Mouse (Mus musculus): ENCODE data around the gene Serhl. TPM values are rescaled to one million over a fixed set of nuclear protein-coding genes. Genes with fewer than 3 reads are reported as not detected.
"Not testable (repeated sequence)": the region's sequence is repeated elsewhere in the genome, so short reads cannot be mapped to it uniquely, and the experiment has no call there.

The Serhl gene
- total RNA-seq, 2 experiments from 2014 or later: 9.0 to 9.4 TPM

DNA sequence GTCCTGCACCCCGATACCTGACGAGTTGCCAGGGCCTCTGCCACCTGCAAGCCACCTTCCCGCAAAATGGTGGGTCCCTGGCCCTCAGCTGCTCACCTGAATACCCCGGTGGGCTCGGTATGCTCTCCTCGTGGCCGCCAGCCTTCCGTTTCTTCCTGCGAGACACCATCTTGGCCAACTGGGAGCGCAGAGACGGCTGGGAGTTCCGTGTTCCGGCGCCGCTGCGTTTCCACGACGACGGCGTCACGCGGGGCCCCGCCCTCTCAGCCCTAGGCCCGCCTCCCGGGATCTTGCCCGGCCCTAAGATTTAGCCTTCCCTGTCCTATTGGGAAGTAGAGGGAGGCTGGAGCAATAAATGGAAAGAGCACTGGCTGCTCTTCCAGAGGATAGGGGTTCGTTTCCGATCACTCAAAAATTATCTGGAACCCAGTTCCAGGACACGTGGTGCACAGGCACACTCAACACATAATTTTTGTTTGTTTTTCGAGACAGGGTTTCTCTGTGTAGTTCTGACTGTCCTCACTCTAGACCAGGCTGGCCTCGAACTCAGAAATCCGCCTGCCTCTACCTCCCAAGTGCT is 33.4 kb downstream of the Serhl start, which contains the start of gene Rrp7a:
Gene Rrp7a, minus strand, starts transcription at position 236 of the 580 bp plus-strand sequence.
- peak; percentile 93 to 95 for DNase-seq (ENCODE audit: low spot score in 2 of 2)

DNA sequence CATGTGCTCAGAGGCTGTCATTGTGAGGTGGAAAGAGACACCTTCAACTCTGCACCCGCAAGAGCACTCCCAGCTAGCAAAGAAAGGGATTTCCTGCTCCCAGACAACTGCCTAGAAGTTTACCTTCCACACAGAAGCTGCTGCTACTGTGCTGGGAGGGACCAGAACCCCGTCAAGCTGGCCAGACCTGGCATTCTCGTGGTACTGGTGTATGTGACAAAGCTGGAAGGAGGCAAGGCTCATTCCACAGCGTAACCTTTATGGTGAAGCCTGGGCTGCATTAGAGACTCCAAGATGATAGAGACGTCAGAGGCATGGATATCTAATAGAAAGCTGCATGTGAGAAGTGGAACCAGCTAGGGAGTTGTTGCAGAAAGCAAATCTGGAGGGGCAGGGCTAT is 35.3 kb downstream of the Serhl start:
- DNase-seq (ENCODE audit: low spot score in 2 of 2): no peak

DNA sequence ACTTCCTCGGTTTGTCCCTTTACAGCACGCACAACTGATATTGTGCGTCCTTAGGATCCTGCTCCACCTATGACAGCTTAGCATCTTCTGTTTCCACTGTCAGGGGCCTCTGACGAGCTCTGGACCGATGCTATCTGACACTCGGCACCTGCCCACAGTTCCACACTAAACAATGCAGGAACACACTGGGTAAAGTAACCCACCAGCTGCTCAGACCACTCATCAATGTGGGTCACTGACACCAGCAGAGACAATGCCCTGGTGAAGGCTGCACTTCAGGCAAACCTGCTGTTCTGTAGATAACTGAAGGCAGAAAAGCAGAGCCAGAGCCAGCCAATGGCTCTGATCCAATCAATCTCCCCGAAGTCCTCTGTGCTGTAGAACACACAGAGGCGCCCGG is 37.3 kb downstream of the Serhl start:
- DNase-seq (ENCODE audit: low spot score in 2 of 2): no peak

DNA sequence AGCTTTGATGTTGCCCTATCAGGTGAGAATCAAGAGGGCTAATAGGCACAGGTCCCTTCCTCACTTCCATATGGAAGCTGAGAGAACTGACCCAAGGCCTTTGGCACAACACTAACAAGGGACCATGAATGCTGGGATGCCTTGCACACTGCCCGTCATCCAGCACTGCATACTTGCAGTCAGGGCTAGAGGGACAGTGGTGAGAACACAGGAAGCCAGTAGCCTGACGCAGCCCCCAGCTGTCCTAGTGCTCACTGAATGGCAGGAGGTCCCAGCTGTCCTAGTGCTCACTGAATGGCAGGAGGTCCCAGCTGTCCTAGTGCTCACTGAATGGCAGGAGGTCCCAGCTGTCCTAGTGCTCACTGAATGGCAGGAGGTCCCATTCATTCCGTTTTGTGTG is 37.7 kb downstream of the Serhl start:
- not testable (repeated sequence) for DNase-seq (ENCODE audit: low spot score in 2 of 2)

DNA sequence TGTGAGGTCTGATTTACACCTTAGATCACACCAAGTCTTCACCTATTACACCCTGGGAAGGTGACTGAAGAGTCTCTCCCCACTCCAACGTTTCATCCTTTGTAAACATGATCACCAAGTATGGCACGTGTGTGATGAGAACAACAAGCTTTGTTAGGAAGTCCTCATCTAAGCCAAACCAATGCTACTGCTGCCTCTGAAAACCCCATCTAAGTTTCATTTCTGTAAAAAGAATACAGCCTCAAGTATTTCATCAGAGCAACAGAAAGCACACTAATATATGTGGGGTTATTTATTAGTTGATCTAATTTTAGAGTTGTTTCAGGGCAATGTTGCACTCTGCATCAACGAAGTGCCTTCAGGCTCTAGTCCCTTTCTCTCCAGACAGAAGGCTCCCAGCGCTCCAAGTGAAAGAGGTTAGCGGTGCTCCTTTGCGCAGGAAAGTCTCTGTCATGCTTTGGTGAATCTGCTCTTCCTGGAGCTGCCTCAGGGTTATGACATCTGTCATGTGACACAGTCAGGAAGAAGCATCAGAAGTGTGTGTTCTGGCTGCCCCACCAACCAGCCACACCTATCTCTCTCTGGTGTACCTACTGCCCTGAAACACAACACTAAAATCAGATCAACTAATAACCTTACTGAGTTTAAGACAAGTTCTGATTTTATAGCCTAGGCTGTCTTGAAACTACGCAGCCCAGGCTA is 40.4 kb downstream of the Serhl start:
- DNase-seq (ENCODE audit: low spot score in 2 of 2): no peak

DNA sequence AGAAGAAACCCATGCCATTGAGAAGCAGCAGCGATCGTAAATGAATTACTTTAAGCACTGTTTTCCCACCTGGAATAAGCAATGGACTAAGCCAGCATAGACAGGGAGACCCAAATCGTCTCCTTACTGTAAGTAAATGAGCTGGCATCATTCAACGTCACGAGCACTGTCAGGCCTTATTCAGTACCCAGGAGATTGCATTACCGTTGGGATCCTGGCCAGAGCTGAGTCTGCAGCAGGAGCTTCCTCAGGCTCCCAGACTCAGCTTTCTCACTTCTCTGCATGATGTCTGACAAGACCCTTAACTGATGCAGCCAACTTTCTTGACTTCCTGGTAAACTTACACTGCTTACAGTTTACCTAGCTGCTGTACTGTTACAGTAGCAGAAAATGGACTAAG is 45.4 kb downstream of the Serhl start:
- no peak for DNase-seq (ENCODE audit: low spot score in 2 of 2)

DNA sequence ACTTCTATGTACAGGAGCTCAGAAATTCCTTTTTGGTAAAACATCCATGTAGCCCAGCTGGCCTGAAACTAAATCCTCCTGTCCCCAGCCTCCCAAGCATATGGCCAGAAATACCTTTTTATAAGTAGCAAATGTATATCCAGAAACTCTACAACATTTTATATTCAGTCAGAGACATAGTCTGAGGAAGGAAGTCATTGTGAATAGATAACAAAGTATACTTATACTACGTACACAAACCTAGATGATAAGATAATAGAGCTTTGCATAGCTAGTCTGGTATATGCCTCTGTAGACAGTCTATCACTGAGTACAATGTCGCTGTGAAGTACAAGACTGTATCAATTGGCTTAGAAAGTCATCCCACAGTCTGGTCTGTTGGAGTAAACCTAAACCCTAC is 46.3 kb downstream of the Serhl start:
- no peak for DNase-seq (ENCODE audit: low spot score in 2 of 2)

DNA sequence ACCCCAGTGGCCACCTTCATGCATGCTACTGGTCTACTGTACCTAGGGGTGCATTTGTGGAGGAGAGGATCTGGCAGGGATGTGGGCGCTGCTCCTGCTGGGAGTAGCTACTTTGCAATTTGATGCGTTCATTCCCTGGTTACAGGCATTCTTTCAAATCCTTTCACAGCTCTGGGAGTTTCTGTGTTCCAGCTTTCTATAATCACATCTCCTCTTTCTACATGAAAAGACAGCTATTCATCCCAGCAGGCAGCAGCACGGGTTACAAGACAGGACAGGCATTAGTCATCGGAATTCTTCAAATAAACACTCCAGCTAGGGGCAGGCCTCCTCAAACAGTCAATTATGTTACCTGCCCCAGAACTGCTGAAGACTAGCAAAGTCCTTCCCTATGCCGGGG is 53.6 kb downstream of the Serhl start:
- DNase-seq (ENCODE audit: low spot score in 2 of 2): peak; percentile 8 to 28

DNA sequence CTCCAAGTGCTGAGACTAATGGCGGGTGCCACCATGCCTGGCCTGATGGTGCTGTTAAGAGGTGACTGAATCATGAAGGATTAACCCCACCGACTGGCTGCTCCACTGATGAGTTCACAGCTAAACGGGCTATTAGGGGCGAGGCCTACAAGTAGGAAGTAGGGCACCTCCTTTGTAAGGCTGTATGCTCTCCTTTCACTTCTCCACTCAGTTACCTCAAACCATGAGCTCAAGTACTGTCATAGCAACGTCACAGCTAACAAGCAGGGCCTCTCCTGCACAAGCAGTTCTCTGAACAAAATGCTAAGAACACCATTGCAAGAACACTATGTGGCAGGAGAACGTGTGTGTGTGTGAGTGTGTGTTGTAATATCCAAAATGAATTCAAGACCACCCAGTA is 56.2 kb downstream of the Serhl start:
- no peak for DNase-seq (ENCODE audit: low spot score in 2 of 2)

DNA sequence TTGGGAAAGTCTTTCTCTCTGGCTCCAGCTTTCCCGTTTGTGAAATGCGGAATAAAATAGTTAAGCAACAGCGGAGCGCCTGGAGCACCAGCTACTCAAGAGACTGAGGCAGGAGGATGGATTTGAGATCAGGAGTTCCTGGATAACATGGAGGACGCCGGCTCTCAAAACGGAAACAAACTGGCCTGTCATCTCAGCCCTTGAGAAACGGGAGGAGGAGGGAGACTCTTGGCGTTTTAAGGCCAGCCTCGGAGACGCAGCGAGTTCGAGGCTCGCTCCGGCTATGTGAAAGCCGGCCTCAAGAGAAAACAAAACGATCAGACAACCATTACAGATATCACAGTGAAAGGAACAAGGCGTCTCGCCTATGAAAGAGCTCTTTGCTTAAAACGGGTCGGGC is 59.1 kb downstream of the Serhl start:
- no peak for DNase-seq (ENCODE audit: low spot score in 2 of 2)

DNA sequence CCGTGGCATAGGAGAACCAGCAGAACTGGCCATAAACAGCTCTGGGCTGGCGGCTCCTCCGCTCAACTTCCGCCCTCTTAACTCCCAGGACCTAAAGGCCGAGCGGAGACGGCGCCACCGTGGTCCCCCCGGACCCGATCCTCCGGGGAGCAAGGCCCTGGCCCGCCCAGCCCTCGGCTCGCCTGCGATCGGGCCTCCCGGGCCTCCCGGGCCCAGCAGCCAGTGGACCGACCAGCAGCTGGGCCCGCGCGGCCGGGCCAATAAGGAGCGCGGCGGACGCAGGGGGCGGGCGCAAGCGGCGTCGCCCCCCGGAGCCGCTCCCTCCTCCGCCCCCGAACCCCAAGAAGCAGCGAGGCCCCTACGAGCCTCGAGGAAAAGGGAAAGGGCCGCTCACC is 59.5 kb downstream of the Serhl start:
- no peak for DNase-seq (ENCODE audit: low spot score in 2 of 2)

DNA sequence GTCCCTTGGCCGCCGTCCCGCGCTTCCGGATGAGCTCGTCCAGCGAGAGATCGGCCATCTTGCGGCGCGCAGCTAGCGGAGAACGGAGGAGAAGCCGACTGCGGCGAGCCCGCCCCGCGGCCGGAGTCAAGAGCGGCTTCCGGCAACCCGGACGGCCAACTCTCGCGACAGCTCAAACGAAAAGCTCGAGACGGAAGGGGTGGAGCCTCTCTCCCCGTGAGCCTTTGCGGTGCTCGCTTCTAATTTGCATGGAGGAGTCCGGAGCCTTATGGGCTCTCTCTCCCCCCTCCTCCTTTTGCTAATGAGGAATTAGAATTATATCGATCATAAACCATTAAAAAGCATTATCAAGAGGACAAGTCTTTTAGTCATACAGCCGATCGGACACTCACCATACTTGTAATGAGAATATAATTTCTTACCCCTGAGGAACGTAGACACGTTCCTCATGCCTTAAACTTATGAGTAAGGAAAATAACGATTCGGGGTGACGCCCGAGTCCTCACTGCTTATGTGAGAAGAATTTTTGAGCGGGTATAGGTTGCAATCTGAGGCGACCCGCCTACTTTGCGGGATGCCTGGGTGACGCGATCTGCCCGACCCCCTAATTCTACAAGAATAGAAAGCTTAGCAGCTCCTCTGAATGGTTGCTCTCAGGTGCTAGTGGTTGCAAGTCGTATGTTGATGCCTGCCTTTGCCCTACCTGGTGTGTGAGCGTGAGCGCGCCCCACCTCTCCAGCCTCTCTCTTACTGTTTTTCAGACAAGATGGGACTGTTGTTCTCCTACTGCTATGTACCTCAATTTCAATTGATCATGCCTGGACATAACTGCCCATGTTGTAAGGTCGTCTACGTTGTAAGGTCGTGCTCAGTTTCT is 60.1 kb downstream of the Serhl start, which contains the start of gene Poldip3:
Gene Poldip3, minus strand, starts transcription at position 189 of the 877 bp plus-strand sequence.
- DNase-seq (ENCODE audit: low spot score in 2 of 2): peak; percentile 98

DNA sequence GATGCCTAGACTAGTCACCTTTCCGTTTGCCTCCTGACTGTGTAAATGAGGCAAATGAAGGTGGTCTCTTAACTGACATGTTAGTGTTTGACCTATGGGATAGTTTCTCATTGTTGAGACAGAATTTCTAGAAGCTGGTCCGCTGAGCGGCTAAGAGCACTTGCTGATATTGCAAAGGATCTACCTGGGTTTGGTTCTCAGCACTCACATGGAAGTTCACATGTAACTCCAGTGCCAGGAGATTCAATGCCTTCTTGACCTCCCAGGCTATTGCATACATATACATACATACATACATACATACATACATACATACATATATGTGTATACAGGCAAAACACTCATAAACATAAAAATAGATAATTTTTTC is 60.8 kb downstream of the Serhl start:
- no peak for DNase-seq (ENCODE audit: low spot score in 2 of 2)

DNA sequence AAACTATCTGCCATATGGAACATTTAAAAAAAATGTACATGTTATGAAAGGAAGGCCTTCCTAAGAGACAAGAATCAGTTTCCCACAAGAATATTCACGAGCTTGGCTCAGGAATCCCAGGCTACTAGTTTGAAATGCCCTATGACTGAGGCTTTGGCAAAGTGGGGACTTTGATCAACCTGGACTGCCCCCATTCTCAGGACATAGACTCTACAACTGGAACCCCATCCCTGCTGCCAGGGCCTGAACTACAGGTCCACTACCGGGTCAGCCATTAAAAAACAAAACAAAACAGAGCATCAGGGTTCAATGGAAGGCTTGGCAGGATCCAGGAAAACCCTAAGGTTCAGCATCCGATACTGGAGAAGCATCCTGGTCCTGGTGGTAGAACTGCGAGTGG is 61.4 kb downstream of the Serhl start:
- DNase-seq (ENCODE audit: low spot score in 2 of 2): no peak

DNA sequence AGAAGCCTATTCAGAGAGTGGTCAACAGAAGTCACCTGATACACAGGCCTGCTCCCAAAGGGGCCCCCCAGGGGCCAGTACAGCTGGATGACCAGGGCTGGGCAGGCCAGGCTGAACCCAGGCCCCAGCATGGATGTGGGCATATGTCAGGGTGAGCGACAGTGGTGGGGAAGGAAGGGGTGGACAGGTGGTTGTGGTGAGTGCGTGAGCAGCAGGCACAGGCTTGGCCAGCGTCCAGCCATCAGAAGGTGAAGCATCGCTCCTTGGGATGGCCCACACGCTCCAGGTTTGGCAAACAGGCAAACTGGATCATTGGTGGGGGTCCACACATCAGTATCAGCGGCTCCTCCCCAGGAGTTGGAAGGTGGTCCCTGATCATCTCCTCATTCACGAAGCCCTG is 65.0 kb downstream of the Serhl start:
- no peak for DNase-seq (ENCODE audit: low spot score in 2 of 2)

DNA sequence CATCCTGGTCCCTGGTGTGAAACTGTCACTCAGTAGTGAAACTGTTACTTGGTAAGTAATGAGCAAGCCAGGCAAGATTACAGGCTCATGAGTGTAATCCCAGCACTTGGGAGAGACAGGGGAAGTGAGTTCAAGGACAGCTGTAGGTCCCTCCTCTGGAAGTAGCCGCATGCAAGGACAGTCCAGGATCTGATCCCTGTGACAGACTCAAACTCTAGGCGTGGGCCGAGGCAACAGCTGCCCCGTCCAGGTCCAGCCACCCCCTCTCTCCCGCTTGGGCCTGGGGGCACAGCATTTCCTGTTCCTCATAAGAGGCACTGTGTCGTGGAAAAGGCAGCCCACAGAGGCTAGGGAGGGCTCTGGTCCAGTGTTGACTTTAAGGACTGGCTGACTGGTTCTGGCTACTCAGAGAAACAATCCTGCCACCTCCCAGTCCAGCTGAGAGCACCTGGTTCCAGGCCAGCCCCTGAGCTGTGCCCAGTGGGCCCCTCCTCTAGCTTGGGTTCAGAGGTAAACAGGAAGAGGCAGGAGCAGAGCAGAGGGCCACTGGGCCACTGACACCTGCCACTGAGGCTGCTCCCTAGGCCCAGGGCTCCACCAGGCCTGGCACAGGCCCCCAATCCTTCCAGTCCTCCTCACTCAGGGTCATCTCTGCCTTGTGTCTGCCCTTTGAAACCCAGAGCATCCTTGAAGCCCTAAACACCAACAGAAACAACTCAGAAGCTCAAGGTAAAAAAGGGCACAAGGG is 66.5 kb downstream of the Serhl start:
- DNase-seq (ENCODE audit: low spot score in 2 of 2): no peak

DNA sequence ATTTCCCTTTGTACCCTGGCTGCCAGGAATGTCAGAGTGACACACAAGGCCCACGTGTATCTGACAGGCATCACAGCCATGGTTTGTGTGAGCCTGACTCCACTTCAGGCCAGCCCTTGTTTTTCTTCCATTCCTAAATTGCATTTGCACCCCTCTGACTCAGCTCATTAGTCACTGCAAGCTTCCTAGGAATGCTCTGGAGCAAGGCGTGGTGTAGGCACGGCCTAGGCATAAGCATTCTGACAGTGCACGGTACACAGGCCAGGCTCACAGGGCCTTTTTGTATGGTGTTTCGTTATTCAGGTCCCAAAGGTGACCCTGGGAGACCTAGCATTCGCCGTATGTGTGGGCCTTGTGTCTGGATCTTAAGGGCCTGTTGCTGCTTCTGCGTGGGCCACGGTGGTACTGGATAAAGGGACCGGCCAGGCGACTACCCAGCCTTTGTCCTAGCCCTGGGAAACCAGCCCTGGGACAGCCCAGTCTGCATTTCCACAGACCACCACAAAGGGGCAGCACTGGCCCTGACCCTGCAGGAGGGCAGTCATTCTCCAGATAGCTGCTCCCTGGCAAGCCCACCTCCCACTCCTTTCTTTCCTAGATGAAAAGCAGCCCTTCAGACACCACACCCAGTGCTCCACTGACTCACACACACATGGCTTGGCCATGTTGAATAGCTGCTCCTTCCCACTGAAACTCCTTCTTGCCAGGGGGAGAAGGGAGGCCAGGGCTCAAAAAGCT is 67.8 kb downstream of the Serhl start:
- DNase-seq (ENCODE audit: low spot score in 2 of 2): peak in 1 of 2 experiments; percentile 35

DNA sequence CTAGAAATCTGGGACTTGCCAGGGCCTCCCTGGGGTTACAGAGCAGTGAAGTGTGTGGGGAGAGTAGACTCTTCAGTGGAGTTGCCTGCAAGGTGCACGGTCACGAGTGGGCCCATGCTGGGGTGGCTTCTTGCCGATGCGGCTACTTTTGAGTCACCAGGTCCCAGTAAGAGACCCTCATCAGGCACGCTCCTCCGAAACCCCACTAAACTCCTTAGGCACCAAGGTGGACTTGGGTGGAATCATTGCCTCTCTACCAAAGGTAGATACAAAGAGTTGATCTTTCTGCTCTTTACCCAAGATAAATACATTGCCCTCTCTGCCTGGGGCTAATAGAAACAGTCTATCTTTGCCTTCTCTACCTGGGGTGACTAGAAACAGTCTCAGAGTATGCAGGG is 68.4 kb downstream of the Serhl start:
- DNase-seq (ENCODE audit: low spot score in 2 of 2): no peak

DNA sequence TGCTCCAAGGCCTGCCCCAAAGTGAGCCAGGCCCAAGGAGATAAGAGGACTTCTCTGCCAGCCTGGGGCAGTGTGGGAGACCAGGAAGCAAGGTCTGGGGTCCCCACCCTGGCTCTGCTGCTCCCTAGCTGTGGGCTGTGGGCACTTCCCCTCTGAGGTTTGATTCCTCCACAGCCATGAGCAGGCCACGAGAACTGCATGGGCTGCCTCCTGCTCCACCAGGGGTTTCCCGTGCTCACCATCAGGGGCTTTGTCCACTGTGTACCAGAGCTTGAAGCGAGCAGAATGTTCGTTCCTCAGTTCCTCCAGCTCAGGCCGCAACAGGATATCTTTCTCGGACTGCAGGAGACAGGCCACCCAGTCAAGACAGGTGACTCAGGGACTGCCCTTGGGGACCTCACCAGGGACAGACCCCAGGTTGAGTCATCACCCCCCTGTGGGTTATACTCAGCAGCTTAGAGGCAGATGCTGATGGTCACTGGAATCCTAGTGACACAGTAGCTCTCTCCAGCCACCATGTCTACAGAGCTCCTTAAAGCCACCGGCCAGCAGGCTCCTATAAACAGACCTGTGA is 69.4 kb downstream of the Serhl start:
- no peak for DNase-seq (ENCODE audit: low spot score in 2 of 2)

DNA sequence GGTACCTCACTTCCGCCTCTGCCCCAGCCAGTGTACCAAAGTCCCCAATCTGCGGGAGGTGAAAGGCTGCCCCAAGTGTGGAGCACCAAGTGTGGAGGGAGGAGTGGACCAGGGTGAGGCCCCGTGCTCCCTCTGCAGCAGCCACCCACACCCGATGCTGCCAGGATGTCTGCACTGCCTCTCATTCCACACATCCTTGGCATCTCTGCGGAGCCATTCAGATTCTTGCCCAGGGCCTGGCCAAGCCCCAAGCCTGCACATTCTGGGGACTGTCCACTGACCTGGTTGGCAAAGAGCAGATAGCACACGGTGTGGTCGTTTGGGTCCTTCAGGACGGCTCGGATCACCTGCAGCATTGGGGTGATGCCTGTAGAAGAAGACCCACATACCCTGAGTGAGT is 70.5 kb downstream of the Serhl start:
- no peak for DNase-seq (ENCODE audit: low spot score in 2 of 2)

All from left cerebral cortex, adult 18-20 months (tissue).